Mouse (Mus musculus) kidney, adult 2 months (tissue): ENCODE data around the gene Zdhhc22. TPM values are rescaled to one million over a fixed set of nuclear protein-coding genes. Genes with fewer than 3 reads are reported as not detected.
A peak's percentile ranks its signal among the peaks of the same experiment; 100 is the strongest.

Source experiments
- DNase-seq: peaks from one replicate; pipeline ENCODE4 v3.0.0; 2021
- H3K27ac ChIP-seq: fragments of 200-500 bp; 2 replicates; pipeline ENCODE4 v1.5.1; 2012; ENCODE audit warnings: low read depth, low read length, control low read depth, inconsistent platforms; ENCODE audit not compliant: insufficient read depth
- H3K27me3 ChIP-seq: fragments of 200-500 bp; replicated peaks from 2 replicates; pipeline ENCODE4 v1.6.1; 2012; ENCODE audit warnings: mild to moderate bottlenecking, moderate library complexity, low read length, inconsistent platforms; ENCODE audit not compliant: control insufficient read depth, insufficient read depth
- H3K36me3 ChIP-seq: fragments of 200-500 bp; 2 replicates; pipeline ENCODE4 v1.6.1; 2012; ENCODE audit warnings: mild to moderate bottlenecking, moderate library complexity, low read length, inconsistent platforms; ENCODE audit not compliant: control insufficient read depth, insufficient read depth
- H3K4me1 ChIP-seq: fragments of 200-500 bp; 2 replicates; pipeline ENCODE4 v1.6.1; 2011; ENCODE audit warnings: low read length; ENCODE audit not compliant: control insufficient read depth, insufficient read depth
- H3K4me3 ChIP-seq: fragments of 200-500 bp; 2 replicates; pipeline ENCODE4 v1.5.1; 2011; ENCODE audit warnings: mild to moderate bottlenecking, low read depth, low read length, control low read depth; ENCODE audit not compliant: insufficient read depth
- CTCF ChIP-seq: fragments of 200-500 bp; conservative IDR thresholded peaks from 2 replicates; pipeline ENCODE4 v1.5.1; 2011; ENCODE audit warnings: low read depth, mild to moderate bottlenecking, control low read depth, low read length, moderate library complexity, mixed read lengths; ENCODE audit not compliant: insufficient read depth, insufficient read length
- POLR2A ChIP-seq: fragments of 200-500 bp; IDR thresholded peaks from one replicate; pipeline ENCODE4 v1.6.1; 2011; ENCODE audit warnings: low read depth, low read length, control low read depth
- WGBS: fragments of 180-500 bp; shearing (Covaris S2); methylation state at CpG from one replicate; pipeline ENCODE4 v1.1.7; 2018; 5-methylcytosine and 5-hydroxymethylcytosine counted together
- polyA plus RNA-seq: library from polyadenylated mRNA; depleted of rRNA; stranded (reverse); fragments of >200 nt; gene quantifications from 2 replicates; pipeline ENCODE4 v1.2.3, GENCODE M21; 2012; rRNA removed

The Zdhhc22 gene
- polyA plus RNA-seq: 0.14 TPM in 1 of 2 replicates, not detected in the other

GRCm38 (mm10) chr12:86989890-86990754, at the start of gene Zdhhc22:
TSS of gene Zdhhc22 (minus strand) at chr12:86990430.
- WGBS: 2% methylated on average over 68 of the region's 68 CpGs
- H3K4me3 ChIP-seq: no peak within 1 kb of the TSS
- no peak within 1 kb of the TSS for H3K27ac ChIP-seq
- TF ChIP-seq POLR2A (no peak), CTCF (no peak)
- no peaks in the 10 kb centered on the region for H3K4me1 ChIP-seq
- H3K27me3 ChIP-seq: peaks cover 2% of the 10 kb centered on the region
- no peaks in the 10 kb centered on the region for H3K36me3 ChIP-seq
- peak; percentile 5 for DNase-seq

- TF ChIP-seq CTCF (no peak), POLR2A (no peak)
- WGBS: 95% methylated on average over 7 of the region's 7 CpGs
- Histone ChIP-seq H3K4me3 (no peak overlapping the region), H3K27me3 (no peaks in the 10 kb centered on the region), H3K36me3 (no peaks in the 10 kb centered on the region), H3K27ac (no peak overlapping the region), H3K4me1 (no peaks in the 10 kb centered on the region)
- DNase-seq: no peak
Observed at GRCm38 (mm10) chr12:87036631-87037030, 46.4 kb upstream of the Zdhhc22 start.

- WGBS: 66% methylated on average over 5 of the region's 5 CpGs
- no peaks in the 10 kb centered on the region for H3K4me1 ChIP-seq
- peak; percentile 6 for DNase-seq
- TF ChIP-seq POLR2A (no peak), CTCF (no peak)
- no peak overlapping the region for H3K27ac ChIP-seq
- H3K36me3 ChIP-seq: no peaks in the 10 kb centered on the region
- no peaks in the 10 kb centered on the region for H3K27me3 ChIP-seq
- H3K4me3 ChIP-seq: no peak overlapping the region
Observed at GRCm38 (mm10) chr12:87031163-87031763, 41.0 kb upstream of the Zdhhc22 start.

GRCm38 (mm10) chr12:87029251-87029976, 39.2 kb upstream of the Zdhhc22 start:
- Histone ChIP-seq H3K4me3 (no peak overlapping the region), H3K36me3 (no peaks in the 10 kb centered on the region), H3K27ac (no peak overlapping the region), H3K27me3 (no peaks in the 10 kb centered on the region), H3K4me1 (no peaks in the 10 kb centered on the region)
- DNase-seq: no peak
- WGBS: 68% methylated on average over 5 of the region's 5 CpGs
- no peak for TF ChIP-seq POLR2A

- no peaks in the 10 kb centered on the region for H3K36me3 ChIP-seq
- TF ChIP-seq CTCF: no peak
- no peak for TF ChIP-seq POLR2A
- H3K27ac ChIP-seq: no peak overlapping the region
- no peak for DNase-seq
- WGBS: 67% methylated on average over 2 of the region's 2 CpGs
- H3K4me1 ChIP-seq: no peaks in the 10 kb centered on the region
- H3K27me3 ChIP-seq: no peaks in the 10 kb centered on the region
- H3K4me3 ChIP-seq: no peak overlapping the region
Observed at GRCm38 (mm10) chr12:87028068-87028467, 37.8 kb upstream of the Zdhhc22 start.

- 40% methylated on average over 5 of the region's 5 CpGs for WGBS
- Histone ChIP-seq H3K4me3 (no peak overlapping the region), H3K36me3 (no peaks in the 10 kb centered on the region), H3K27ac (no peak overlapping the region), H3K27me3 (no peaks in the 10 kb centered on the region), H3K4me1 (no peaks in the 10 kb centered on the region)
- no peak for TF ChIP-seq POLR2A
- no peak for TF ChIP-seq CTCF
- no peak for DNase-seq
Observed at GRCm38 (mm10) chr12:87027391-87027790, 37.2 kb upstream of the Zdhhc22 start.

GRCm38 (mm10) chr12:87026871-87027240, 36.6 kb upstream of the Zdhhc22 start:
- TF ChIP-seq CTCF: no peak
- no peak for TF ChIP-seq POLR2A
- WGBS: 9% methylated on average over 8 of the region's 8 CpGs

More at GRCm38 (mm10) chr12:87026871-87027240, 36.6 kb upstream of the Zdhhc22 start:
- Histone ChIP-seq H3K4me1 (no peaks in the 10 kb centered on the region), H3K27ac (no peak overlapping the region), H3K27me3 (no peaks in the 10 kb centered on the region), H3K36me3 (no peaks in the 10 kb centered on the region), H3K4me3 (no peak overlapping the region)
- no peak for DNase-seq
